Mouse (Mus musculus): ENCODE measurements around the gene Palm3. TPM values are rescaled to one million over a fixed set of nuclear protein-coding genes. Genes with fewer than 3 reads are reported as not detected.
"Not testable (repeated sequence)": the region's sequence is repeated elsewhere in the genome, so short reads cannot be mapped to it uniquely, and the experiment has no call there.

Gene Palm3
- not detected in 2 replicates for total RNA-seq (2015)
- not detected in 2 replicates for total RNA-seq (2017)

DNA sequence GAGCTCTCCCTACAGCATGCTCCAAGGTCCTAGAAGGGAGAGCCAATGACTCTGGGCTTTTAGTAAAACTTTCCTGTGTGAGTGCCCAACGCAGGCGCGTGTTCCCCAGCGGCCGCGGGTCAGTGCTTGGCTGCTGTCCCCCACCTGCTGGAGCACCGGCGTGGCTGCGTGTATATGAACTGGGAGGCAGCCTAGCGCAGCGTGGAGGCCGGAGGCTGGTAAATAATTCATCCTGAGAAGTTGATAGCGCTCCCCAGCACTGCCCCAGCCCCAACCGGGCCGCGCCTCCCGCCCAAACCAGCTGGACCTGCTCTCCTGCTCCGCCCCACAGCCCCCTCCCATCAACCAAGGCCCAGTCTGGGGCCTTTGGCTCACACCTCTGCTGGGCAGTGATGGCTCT is at the start of gene Palm3:
Gene Palm3, plus strand, starts transcription at position 376 of the 400 bp plus-strand sequence.
- ATAC-seq (ENCODE audit: poor library complexity, severe bottlenecking) = no peak

GRCm38 (mm10) chr8:83971661-83972060 is 49.6 kb upstream of the Palm3 start:
- ATAC-seq (ENCODE audit: poor library complexity, severe bottlenecking) = no peak

GRCm38 (mm10) chr8:83972150-83973120 is 48.8 kb upstream of the Palm3 start, which contains the start of gene Prkaca:
TSS of gene Prkaca (plus strand) at chr8:83972993.
- peak; percentile 97 for ATAC-seq (ENCODE audit: poor library complexity, severe bottlenecking)

DNA sequence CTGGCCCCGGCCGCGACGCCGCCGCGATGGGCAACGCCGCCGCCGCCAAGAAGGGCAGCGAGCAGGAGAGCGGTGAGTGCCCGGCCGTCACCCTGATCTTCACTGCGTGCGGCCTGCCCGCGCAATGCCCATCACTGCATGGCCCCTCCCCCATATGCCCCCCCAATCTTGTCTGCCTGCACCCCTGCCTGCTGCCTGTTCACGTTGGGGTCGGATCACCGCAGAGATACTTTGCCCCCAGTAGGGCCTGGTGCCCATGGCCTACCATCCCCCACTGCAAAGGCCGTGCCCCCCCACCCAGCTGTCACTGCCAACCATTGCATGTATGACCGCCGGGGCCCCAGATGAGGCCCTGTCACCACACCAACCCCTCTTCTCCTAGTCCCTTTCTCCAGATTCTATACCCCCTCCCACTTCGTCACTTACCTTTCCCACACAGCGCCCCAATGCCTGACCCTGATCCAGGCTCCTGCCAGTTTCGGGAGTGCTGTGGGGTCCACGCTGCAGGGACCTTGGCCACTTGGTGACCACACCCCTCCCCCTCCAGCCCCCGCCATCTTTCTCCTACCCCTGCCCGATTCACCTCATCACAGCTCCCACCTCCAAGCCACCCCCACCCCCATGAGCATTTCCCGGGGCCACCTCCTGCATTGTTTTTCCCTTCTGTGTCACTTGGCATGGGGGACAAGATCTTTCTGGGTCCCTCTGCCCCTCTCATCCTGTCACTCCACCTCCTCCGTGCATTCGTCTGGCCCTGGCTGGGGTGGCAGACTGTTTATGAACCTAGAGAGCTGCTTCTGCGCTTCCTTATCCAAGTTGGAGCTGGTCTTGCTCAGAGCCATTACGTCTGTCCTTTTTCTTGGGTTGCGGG is 47.9 kb upstream of the Palm3 start:
- no peak for ATAC-seq (ENCODE audit: poor library complexity, severe bottlenecking)

DNA sequence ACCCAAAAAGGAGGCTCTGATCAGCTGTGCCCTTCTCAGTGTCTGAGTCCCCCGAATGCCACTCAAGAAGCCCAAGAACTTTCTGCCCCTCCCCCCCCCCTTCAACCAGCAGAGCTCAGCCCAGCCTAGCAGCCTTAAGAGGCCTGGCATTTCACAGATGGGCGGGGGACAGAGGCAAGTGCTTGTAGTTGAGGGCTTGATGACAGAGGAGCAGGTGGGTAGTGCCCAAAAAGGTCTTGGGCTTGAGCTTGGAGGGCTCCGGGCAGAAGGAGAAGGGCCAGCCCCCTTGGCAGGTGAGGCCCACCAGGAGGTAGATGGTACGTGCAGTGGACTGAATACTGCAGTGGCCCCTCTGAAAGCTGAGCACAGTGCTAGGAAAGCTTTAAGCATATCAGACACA is 46.8 kb upstream of the Palm3 start:
- no peak for ATAC-seq (ENCODE audit: poor library complexity, severe bottlenecking)

GRCm38 (mm10) chr8:83976101-83976630 is 45.1 kb upstream of the Palm3 start:
- no peak for ATAC-seq (ENCODE audit: poor library complexity, severe bottlenecking)

GRCm38 (mm10) chr8:83976779-83977350 is 44.4 kb upstream of the Palm3 start:
- ATAC-seq (ENCODE audit: poor library complexity, severe bottlenecking) = no peak

- ATAC-seq (ENCODE audit: poor library complexity, severe bottlenecking) = no peak
Measured at GRCm38 (mm10) chr8:83977646-83978045, 43.6 kb upstream of the Palm3 start.

DNA sequence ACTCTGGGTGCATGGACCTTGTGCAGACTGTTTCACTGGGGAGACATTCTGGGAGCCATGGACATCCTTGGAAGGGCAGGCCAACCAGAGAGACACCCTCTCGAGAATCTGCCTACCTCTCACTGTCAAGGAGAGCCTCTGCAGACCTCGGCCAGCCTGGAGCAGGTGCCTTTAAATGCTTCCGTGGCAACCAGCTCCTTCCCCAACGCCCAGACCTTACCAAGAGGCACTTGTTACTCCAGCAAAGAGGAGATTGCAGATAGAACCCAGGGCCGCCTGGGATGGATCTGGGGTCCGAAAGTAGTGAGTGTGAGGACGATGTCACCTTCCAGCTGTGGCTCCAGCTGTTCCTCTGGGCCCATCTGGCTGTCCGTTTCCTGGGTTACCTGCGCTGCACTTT is 43.1 kb upstream of the Palm3 start:
- ATAC-seq (ENCODE audit: poor library complexity, severe bottlenecking) = no peak

DNA sequence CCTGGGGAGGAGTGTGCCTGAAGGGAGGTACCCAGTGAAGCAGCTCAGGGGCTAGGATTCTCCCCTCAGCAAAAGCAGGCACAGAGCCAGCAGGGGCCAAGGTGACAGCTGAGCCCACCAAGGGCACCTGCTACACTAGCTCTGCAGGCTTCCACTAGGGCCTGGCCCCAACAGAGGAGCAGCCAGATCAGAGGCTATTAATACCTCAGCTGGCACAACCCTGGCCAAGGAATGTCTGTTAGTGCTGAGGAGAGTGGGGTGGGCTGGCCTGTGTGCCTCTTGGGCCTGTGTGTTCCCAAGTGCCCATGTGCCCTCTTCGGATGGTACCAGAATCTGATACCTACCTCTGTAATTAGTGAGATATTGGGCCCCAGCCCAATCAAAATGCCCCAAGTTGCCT is 41.0 kb upstream of the Palm3 start:
- no peak for ATAC-seq (ENCODE audit: poor library complexity, severe bottlenecking)

DNA sequence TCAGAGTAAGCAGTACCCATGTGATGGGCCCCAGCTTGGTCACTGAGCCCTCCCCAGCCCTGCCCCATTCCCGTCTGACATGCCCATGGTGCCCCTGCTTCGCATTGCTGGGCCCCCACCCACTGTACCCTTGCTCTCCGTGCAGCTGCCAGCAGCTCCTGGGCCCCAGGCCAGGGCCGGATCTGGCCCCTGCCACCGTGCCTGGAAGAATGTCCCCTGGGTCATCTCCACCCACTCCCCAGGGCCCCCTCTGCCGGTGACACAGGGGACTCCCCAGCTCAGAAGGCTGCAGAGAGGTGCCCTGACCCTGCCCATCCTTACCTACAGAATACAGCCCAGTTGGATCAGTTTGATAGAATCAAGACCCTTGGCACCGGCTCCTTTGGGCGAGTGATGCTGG is 40.4 kb upstream of the Palm3 start:
- no peak for ATAC-seq (ENCODE audit: poor library complexity, severe bottlenecking)

DNA sequence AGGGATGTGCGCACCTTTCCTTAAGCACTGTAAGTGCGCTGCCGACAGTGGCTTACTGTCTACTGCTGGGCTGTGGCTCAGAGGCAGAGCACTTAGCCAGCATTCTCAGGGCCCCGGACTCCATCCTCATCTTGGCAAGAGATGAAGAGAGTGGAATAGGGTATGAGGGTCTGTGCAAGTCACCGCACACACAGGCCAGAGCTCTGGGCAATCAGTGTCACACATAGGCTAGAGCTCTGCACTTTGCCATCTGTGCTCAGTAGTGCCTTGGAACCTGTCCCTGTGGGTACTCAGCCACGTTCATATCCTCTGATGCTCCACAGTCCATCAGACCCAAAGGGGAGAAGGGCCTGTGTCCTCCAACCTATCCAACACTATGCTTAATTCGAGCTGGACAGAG is 39.7 kb upstream of the Palm3 start:
- no peak for ATAC-seq (ENCODE audit: poor library complexity, severe bottlenecking)

GRCm38 (mm10) chr8:83982449-83982848 is 38.8 kb upstream of the Palm3 start:
- ATAC-seq (ENCODE audit: poor library complexity, severe bottlenecking) = peak; percentile 49

DNA sequence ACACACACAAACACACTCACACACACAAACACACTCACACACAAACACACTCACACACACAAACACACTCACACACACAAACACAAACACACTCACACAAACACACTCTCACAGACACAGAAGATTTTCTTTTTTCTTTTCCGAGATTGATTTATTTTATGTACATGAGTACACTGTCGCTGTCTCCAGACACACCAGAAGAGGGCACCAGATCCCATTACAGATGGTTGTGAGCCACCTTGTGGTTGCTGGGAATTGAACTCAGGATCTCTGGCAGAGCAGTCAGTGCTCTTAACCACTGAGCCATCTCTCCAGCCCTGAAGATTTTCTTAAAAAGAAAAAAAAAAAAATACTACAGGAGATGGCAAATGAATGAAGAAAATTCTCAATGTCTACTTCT is 38.0 kb upstream of the Palm3 start:
- not testable (repeated sequence) for ATAC-seq (ENCODE audit: poor library complexity, severe bottlenecking)

DNA sequence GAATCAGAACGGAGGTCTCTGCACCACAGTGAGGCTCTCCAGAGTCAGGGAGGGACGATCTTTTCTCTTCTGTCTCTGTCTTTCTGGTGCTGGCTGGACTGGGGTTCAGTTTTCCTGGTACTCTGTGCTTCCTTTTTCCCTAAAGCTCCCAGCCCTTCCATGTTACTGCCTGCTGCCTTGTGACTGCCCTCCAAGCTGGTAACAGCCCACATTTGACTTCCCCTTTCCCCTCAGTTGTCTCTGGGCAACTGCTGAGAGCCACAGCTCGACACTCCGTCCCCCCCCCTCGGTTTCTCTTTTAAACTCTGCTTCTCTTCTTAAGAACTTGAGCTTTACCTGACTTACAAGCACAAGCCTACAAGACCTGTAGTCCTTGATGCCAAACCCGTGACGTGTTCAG is 32.0 kb upstream of the Palm3 start:
- ATAC-seq (ENCODE audit: poor library complexity, severe bottlenecking) = peak; percentile 91

DNA sequence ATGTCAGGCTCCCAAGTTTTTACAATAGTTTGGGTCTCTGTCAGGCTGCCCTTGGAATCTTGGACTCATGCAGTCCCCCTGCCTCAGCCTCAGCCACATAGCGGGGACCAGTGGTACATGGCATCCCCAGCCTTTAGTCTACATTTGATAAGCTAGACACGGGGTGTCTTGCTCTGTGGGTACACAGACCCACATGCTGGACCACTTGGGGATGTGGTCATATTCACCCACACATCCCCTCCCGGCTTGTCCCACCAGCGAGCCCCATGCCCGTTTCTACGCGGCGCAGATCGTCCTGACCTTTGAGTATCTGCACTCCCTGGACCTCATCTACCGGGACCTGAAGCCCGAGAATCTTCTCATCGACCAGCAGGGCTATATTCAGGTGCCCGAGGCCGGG is 31.1 kb upstream of the Palm3 start:
- ATAC-seq (ENCODE audit: poor library complexity, severe bottlenecking) = no peak

GRCm38 (mm10) chr8:83992488-83992887 is 28.8 kb upstream of the Palm3 start:
- ATAC-seq (ENCODE audit: poor library complexity, severe bottlenecking) = no peak

DNA sequence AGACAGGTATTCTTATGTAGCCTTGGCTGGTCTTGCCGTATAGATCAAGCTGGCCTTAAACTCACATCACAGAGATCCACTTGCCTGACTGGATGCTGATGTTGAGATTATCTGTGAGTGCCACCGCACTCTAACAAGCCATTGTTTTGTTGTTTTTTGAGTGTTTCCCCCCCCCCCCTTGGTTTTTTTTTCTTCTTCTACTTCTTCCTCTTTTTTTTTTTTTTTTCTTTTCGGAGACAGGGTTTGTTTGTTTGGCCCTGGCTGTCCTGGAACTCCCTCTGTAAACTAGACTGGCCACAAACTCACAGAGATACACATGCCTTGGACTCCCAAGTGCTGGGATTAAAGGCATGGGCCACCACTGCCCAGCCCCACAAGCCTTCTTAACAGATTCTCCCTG is 27.2 kb upstream of the Palm3 start:
- ATAC-seq (ENCODE audit: poor library complexity, severe bottlenecking) = no peak

DNA sequence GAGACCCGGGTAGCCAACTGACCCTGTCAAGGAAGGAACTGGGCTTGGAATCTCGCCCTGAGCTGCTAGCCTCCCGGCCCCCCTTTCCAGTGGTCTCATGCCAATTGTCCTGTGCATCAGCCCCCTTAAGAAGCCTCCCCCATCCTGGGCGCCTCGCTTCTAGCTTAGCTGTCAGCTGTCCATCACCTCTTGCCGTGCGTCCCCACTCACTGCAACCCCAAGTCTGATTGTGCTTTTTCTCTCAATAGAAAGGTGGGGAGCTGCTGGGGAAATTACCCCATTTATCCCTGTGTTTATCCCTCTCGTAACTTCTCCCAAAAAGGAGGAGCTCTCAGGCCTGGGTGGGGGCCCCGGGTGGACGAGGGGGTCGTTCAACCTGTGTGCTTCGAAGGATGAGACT is 25.3 kb upstream of the Palm3 start:
- ATAC-seq (ENCODE audit: poor library complexity, severe bottlenecking) = no peak

GRCm38 (mm10) chr8:83996567-83997505 is 24.4 kb upstream of the Palm3 start:
- peak; percentile 76 for ATAC-seq (ENCODE audit: poor library complexity, severe bottlenecking)
